Mouse (Mus musculus) midbrain, embryonic 12.5 days (tissue): ENCODE measurements around the gene Klc2. TPM values are rescaled to one million over a fixed set of nuclear protein-coding genes. Genes with fewer than 3 reads are reported as not detected.
A peak's percentile ranks its signal among the peaks of the same experiment; 100 is the strongest.

Experiments used
- ATAC-seq: fragments of 200-750 bp; cut with Nextera tagmentation; 2 replicates; pipeline ENCODE4 v1.8.0; 2017; ENCODE audit warnings: low read depth, moderate TSS enrichment, moderate library complexity; ENCODE audit not compliant: low FRiP score
- H3K27ac ChIP-seq: fragments of 300-500 bp; sonication (generic); replicated peaks from 2 replicates; pipeline ENCODE4 v1.5.1; 2016; ENCODE audit warnings: mild to moderate bottlenecking
- H3K27me3 ChIP-seq: fragments of 300-500 bp; sonication (generic); 2 replicates; pipeline ENCODE4 v1.6.1; 2016; ENCODE audit warnings: mild to moderate bottlenecking
- H3K36me3 ChIP-seq: fragments of 300-500 bp; sonication (generic); 2 replicates; pipeline ENCODE4 v1.6.1; 2016
- H3K4me1 ChIP-seq: fragments of 300-500 bp; sonication (generic); 2 replicates; pipeline ENCODE4 v1.6.1; 2016
- H3K4me2 ChIP-seq: fragments of 300-500 bp; sonication (generic); replicated peaks from 2 replicates; pipeline ENCODE4 v1.6.1; 2016; ENCODE audit warnings: mild to moderate bottlenecking, moderate library complexity
- H3K4me3 ChIP-seq: fragments of 300-500 bp; sonication (generic); 2 replicates; pipeline ENCODE4 v1.5.1; 2016; ENCODE audit warnings: mild to moderate bottlenecking
- H3K9ac ChIP-seq: fragments of 300-500 bp; sonication (generic); replicated peaks from 2 replicates; pipeline ENCODE4 v1.6.1; 2016; ENCODE audit warnings: mild to moderate bottlenecking, moderate library complexity
- H3K9me3 ChIP-seq: fragments of 300-500 bp; sonication (generic); 2 replicates; pipeline ENCODE4 v1.6.1; 2016; ENCODE audit warnings: mild to moderate bottlenecking
- WGBS: fragments of 180-500 bp; shearing (Covaris S2); methylation state at CpG from one replicate; pipeline ENCODE4 v1.1.7; 2016; 5-methylcytosine and 5-hydroxymethylcytosine counted together
- polyA plus RNA-seq: library from polyadenylated mRNA; unstranded; fragments of >200 nt; fragmentation: Nextera tagmentation; extraction: Ambion mirVana; gene quantifications from 2 replicates; pipeline ENCODE4 v1.2.1, GENCODE M21; 2016

Klc2 gene
- polyA plus RNA-seq, 1 experiment from 2014 or later = 54.7 TPM

- no peak overlapping the region for H3K27ac ChIP-seq
- H3K4me1 ChIP-seq = peaks cover 7% of the 10 kb centered on the region; the same call in 1 of the 2 replicates
- no peaks in the 10 kb centered on the region for H3K36me3 ChIP-seq
- no peak for ATAC-seq
- no peaks in the 10 kb centered on the region for H3K9me3 ChIP-seq
- H3K9ac ChIP-seq = no peak overlapping the region
- 83% methylated on average over 3 of the region's 3 CpGs for WGBS
- no peak overlapping the region for H3K4me3 ChIP-seq
- H3K4me2 ChIP-seq = no peak overlapping the region
- peaks cover 8% of the 10 kb centered on the region; the same call in 1 of the 2 replicates for H3K27me3 ChIP-seq
These were observed 4.9 kb upstream of the Klc2 start for GRCm38 (mm10) chr19:5123241-5123640.

- Histone ChIP-seq H3K36me3 (no peaks in the 10 kb centered on the region), H3K9ac (no peak overlapping the region), H3K4me2 (no peak overlapping the region), H3K4me1 (peaks cover 7% of the 10 kb centered on the region; the same call in 1 of the 2 replicates), H3K27ac (no peak overlapping the region), H3K27me3 (peaks cover 8% of the 10 kb centered on the region; the same call in 1 of the 2 replicates), H3K4me3 (no peak overlapping the region), H3K9me3 (no peaks in the 10 kb centered on the region)
- 68% methylated on average over 10 of the region's 10 CpGs for WGBS
- ATAC-seq = no peak
These were observed 4.1 kb upstream of the Klc2 start for GRCm38 (mm10) chr19:5122492-5122891.

GRCm38 (mm10) chr19:5117494-5118383, 621 bp downstream of the Klc2 start:
- under 1% methylated on average over 71 of the region's 83 CpGs for WGBS

GRCm38 (mm10) chr19:5113783-5114182, 4.6 kb downstream of the Klc2 start:
- ATAC-seq = no peak
- H3K27me3 ChIP-seq = peaks cover under 1% of the 10 kb centered on the region; the same call in 1 of the 2 replicates
- H3K9ac ChIP-seq = no peak overlapping the region
- peaks cover 70% of the 10 kb centered on the region for H3K36me3 ChIP-seq
- H3K9me3 ChIP-seq = no peaks in the 10 kb centered on the region
- no peak overlapping the region for H3K4me3 ChIP-seq
- 96% methylated on average over 7 of the region's 7 CpGs for WGBS
- peaks cover 12% of the 10 kb centered on the region for H3K4me1 ChIP-seq
- no peak overlapping the region for H3K4me2 ChIP-seq
- H3K27ac ChIP-seq = no peak overlapping the region

More at GRCm38 (mm10) chr19:5117494-5118383, 621 bp downstream of the Klc2 start:
- H3K9ac ChIP-seq = peak overlapping the region; percentile 86
- peak overlapping the region; percentile 90 for H3K27ac ChIP-seq
- peak overlapping the region; percentile 86 for H3K4me3 ChIP-seq
- H3K36me3 ChIP-seq = peaks cover 31% of the 10 kb centered on the region
- H3K9me3 ChIP-seq = no peaks in the 10 kb centered on the region
- peaks cover 8% of the 10 kb centered on the region; the same call in 1 of the 2 replicates for H3K27me3 ChIP-seq
- H3K4me1 ChIP-seq = peaks cover 15% of the 10 kb centered on the region
- peak; percentile 84 for ATAC-seq
- peak overlapping the region; percentile 59 for H3K4me2 ChIP-seq

GRCm38 (mm10) chr19:5109659-5110453, 8.5 kb downstream of the Klc2 start:
- no peak for ATAC-seq
- no peak overlapping the region for H3K4me3 ChIP-seq

GRCm38 (mm10) chr19:5108702-5109101, 9.7 kb downstream of the Klc2 start:
- ATAC-seq = no peak
- Histone ChIP-seq H3K36me3 (peaks cover 69% of the 10 kb centered on the region), H3K27me3 (no peaks in the 10 kb centered on the region), H3K4me3 (no peak overlapping the region), H3K9ac (no peak overlapping the region; the same call in 1 of the 2 replicates), H3K4me2 (no peak overlapping the region), H3K9me3 (no peaks in the 10 kb centered on the region), H3K27ac (0 out of 2 replicates have a peak overlapping the region, but pooled peaks have one; percentile 4), H3K4me1 (peaks cover 18% of the 10 kb centered on the region)
- 67% methylated on average over 4 of the region's 4 CpGs for WGBS

More at GRCm38 (mm10) chr19:5109659-5110453, 8.5 kb downstream of the Klc2 start:
- no peaks in the 10 kb centered on the region for H3K27me3 ChIP-seq
- H3K4me1 ChIP-seq = peaks cover 17% of the 10 kb centered on the region
- H3K4me2 ChIP-seq = no peak overlapping the region
- H3K36me3 ChIP-seq = peaks cover 69% of the 10 kb centered on the region
- H3K27ac ChIP-seq = no peak overlapping the region
- H3K9ac ChIP-seq = no peak overlapping the region
- 77% methylated on average over 19 of the region's 19 CpGs for WGBS
- H3K9me3 ChIP-seq = no peaks in the 10 kb centered on the region

- Histone ChIP-seq H3K4me3 (no peak overlapping the region), H3K27me3 (no peaks in the 10 kb centered on the region), H3K9me3 (no peaks in the 10 kb centered on the region), H3K4me1 (peaks cover 18% of the 10 kb centered on the region), H3K36me3 (peaks cover 69% of the 10 kb centered on the region), H3K27ac (0 out of 2 replicates have a peak overlapping the region, but pooled peaks have one; percentile 4), H3K9ac (0 out of 2 replicates have a peak overlapping the region, but pooled peaks have one; percentile 4), H3K4me2 (no peak overlapping the region)
- 19% methylated on average over 5 of the region's 5 CpGs for WGBS
- ATAC-seq = no peak
These were observed 10.1 kb downstream of the Klc2 start for GRCm38 (mm10) chr19:5108271-5108575.

GRCm38 (mm10) chr19:5107556-5108270, 10.6 kb downstream of the Klc2 start:
- Histone ChIP-seq H3K36me3 (peaks cover 69% of the 10 kb centered on the region), H3K4me2 (no peak overlapping the region), H3K4me3 (no peak overlapping the region), H3K9ac (0 out of 2 replicates have a peak overlapping the region, but pooled peaks have one; percentile 4), H3K9me3 (no peaks in the 10 kb centered on the region), H3K27me3 (no peaks in the 10 kb centered on the region), H3K4me1 (peaks cover 18% of the 10 kb centered on the region), H3K27ac (peak overlapping the region; percentile 4; the same call in 1 of the 2 replicates)
- WGBS = 73% methylated on average over 18 of the region's 18 CpGs
- peak; percentile 14; the same call in 1 of the 2 replicates for ATAC-seq

- 0% methylated on average over 46 of the region's 46 CpGs for WGBS
- peaks cover 70% of the 10 kb centered on the region for H3K36me3 ChIP-seq
- no peaks in the 10 kb centered on the region for H3K9me3 ChIP-seq
- no peaks in the 10 kb centered on the region for H3K27me3 ChIP-seq
- peaks cover 18% of the 10 kb centered on the region for H3K4me1 ChIP-seq
- peak within 1 kb of the TSS; percentile 93 for H3K27ac ChIP-seq
- peak within 1 kb of the TSS; percentile 78 for H3K9ac ChIP-seq
- peak; percentile 92 for ATAC-seq
- H3K4me2 ChIP-seq = peak within 1 kb of the TSS; percentile 82
- H3K4me3 ChIP-seq = peak within 1 kb of the TSS; percentile 54
These were observed 11.6 kb downstream of the Klc2 start, which contains the start of gene Rab1b for GRCm38 (mm10) chr19:5106731-5107191. Gene Rab1b, minus strand, starts transcription at chr19:5107072.

- ATAC-seq = no peak
- no peaks in the 10 kb centered on the region for H3K27me3 ChIP-seq
- H3K27ac ChIP-seq = peak overlapping the region; percentile 93
- peak overlapping the region; percentile 54 for H3K4me3 ChIP-seq
- 27% methylated on average over 9 of the region's 9 CpGs for WGBS
- H3K4me1 ChIP-seq = peaks cover 18% of the 10 kb centered on the region
- no peaks in the 10 kb centered on the region for H3K9me3 ChIP-seq
- peaks cover 69% of the 10 kb centered on the region for H3K36me3 ChIP-seq
- peak overlapping the region; percentile 78 for H3K9ac ChIP-seq
- H3K4me2 ChIP-seq = peak overlapping the region; percentile 82
These were observed 12.3 kb downstream of the Klc2 start for GRCm38 (mm10) chr19:5106074-5106473.
